Mouse (Mus musculus): ENCODE results near the gene Slc38a1. TPM values are rescaled to one million over a fixed set of nuclear protein-coding genes. Genes with fewer than 3 reads are reported as not detected.

Slc38a1 gene
- polyA plus RNA-seq, 2 experiments = 50.4 to 57.7 TPM

GRCm38 (mm10) chr15:96593457-96593856 is 49.3 kb downstream of the Slc38a1 start:
- WGBS = 26% methylated on average over 6 of the region's 6 CpGs
- DNase-seq (ENCODE audit: low spot score) = no peak

GRCm38 (mm10) chr15:96592976-96593375 is 49.7 kb downstream of the Slc38a1 start:
- DNase-seq (ENCODE audit: low spot score) = no peak
- no peaks in the 10 kb centered on the region for H3K9me3 ChIP-seq (ENCODE audit: control insufficient read depth, low read length)
- H3K4me2 ChIP-seq (replicated peaks; ENCODE audit: low read depth, low read length, severe bottlenecking) = no peak overlapping the region
- no peaks in the 10 kb centered on the region for H3K27me3 ChIP-seq (ENCODE audit: control insufficient read depth, insufficient read depth, low read length)
- TF ChIP-seq POLR2A (IDR thresholded peaks at IDR 0.05; ENCODE audit: borderline replicate concordance, extremely low read depth, insufficient read depth, insufficient read length) = no peak
- H3K4me3 ChIP-seq (replicated peaks; ENCODE audit: low read length) = no peak overlapping the region
- peaks cover 29% of the 10 kb centered on the region for H3K36me3 ChIP-seq (ENCODE audit: control insufficient read depth, insufficient read depth, low read length)
- ATAC-seq (ENCODE audit: low FRiP score, low read depth) = no peak
- peaks cover 15% of the 10 kb centered on the region for H3K4me1 ChIP-seq (ENCODE audit: control insufficient read depth, insufficient read depth, low read length)
- H3K9ac ChIP-seq (ENCODE audit: low read depth, low read length, severe bottlenecking) = no peak overlapping the region
- WGBS = 51% methylated on average over 13 of the region's 13 CpGs
- no peak overlapping the region for H3K27ac ChIP-seq (replicated peaks; ENCODE audit: low read depth, low read length)

More at GRCm38 (mm10) chr15:96593457-96593856, 49.3 kb downstream of the Slc38a1 start:
- Histone ChIP-seq H3K9me3 (ENCODE audit: control insufficient read depth, low read length) (no peaks in the 10 kb centered on the region), H3K4me3 (replicated peaks; ENCODE audit: low read length) (no peak overlapping the region), H3K27ac (replicated peaks; ENCODE audit: low read depth, low read length) (peak overlapping the region; percentile 50), H3K4me1 (ENCODE audit: control insufficient read depth, insufficient read depth, low read length) (peaks cover 15% of the 10 kb centered on the region), H3K4me2 (replicated peaks; ENCODE audit: low read depth, low read length, severe bottlenecking) (no peak overlapping the region), H3K36me3 (ENCODE audit: control insufficient read depth, insufficient read depth, low read length) (peaks cover 25% of the 10 kb centered on the region), H3K9ac (ENCODE audit: low read depth, low read length, severe bottlenecking) (no peak overlapping the region), H3K27me3 (ENCODE audit: control insufficient read depth, insufficient read depth, low read length) (no peaks in the 10 kb centered on the region)
- no peak for TF ChIP-seq POLR2A (IDR thresholded peaks at IDR 0.05; ENCODE audit: borderline replicate concordance, extremely low read depth, insufficient read depth, insufficient read length)
- 0 out of 2 replicates have a peak, but pooled peaks have one; percentile 34 for ATAC-seq (ENCODE audit: low FRiP score, low read depth)

- Histone ChIP-seq H3K4me2 (replicated peaks; ENCODE audit: low read depth, low read length, severe bottlenecking) (no peak overlapping the region), H3K9ac (ENCODE audit: low read depth, low read length, severe bottlenecking) (no peak overlapping the region), H3K4me3 (replicated peaks; ENCODE audit: low read length) (no peak overlapping the region), H3K4me1 (ENCODE audit: control insufficient read depth, insufficient read depth, low read length) (peaks cover 15% of the 10 kb centered on the region), H3K27me3 (ENCODE audit: control insufficient read depth, insufficient read depth, low read length) (no peaks in the 10 kb centered on the region), H3K27ac (replicated peaks; ENCODE audit: low read depth, low read length) (no peak overlapping the region), H3K9me3 (ENCODE audit: control insufficient read depth, low read length) (no peaks in the 10 kb centered on the region), H3K36me3 (ENCODE audit: control insufficient read depth, insufficient read depth, low read length) (peaks cover 40% of the 10 kb centered on the region)
- ATAC-seq (ENCODE audit: low FRiP score, low read depth) (no peak; the same call in 1 of the 2 replicates), DNase-seq (ENCODE audit: low spot score) (no peak)
- no peak for TF ChIP-seq POLR2A (IDR thresholded peaks at IDR 0.05; ENCODE audit: borderline replicate concordance, extremely low read depth, insufficient read depth, insufficient read length)
- WGBS = 65% methylated on average over 10 of the region's 10 CpGs
Measured at GRCm38 (mm10) chr15:96591876-96592417, 50.8 kb downstream of the Slc38a1 start.

- Histone ChIP-seq H3K27me3 (ENCODE audit: control insufficient read depth, insufficient read depth, low read length) (no peaks in the 10 kb centered on the region), H3K36me3 (ENCODE audit: control insufficient read depth, insufficient read depth, low read length) (peaks cover 67% of the 10 kb centered on the region), H3K4me2 (replicated peaks; ENCODE audit: low read depth, low read length, severe bottlenecking) (no peak overlapping the region), H3K4me1 (ENCODE audit: control insufficient read depth, insufficient read depth, low read length) (peaks cover 12% of the 10 kb centered on the region), H3K27ac (replicated peaks; ENCODE audit: low read depth, low read length) (no peak overlapping the region), H3K9me3 (ENCODE audit: control insufficient read depth, low read length) (no peaks in the 10 kb centered on the region), H3K9ac (ENCODE audit: low read depth, low read length, severe bottlenecking) (no peak overlapping the region), H3K4me3 (replicated peaks; ENCODE audit: low read length) (no peak overlapping the region)
- no peak for ATAC-seq (ENCODE audit: low FRiP score, low read depth)
- DNase-seq (ENCODE audit: low spot score) = no peak
- TF ChIP-seq POLR2A (IDR thresholded peaks at IDR 0.05; ENCODE audit: borderline replicate concordance, extremely low read depth, insufficient read depth, insufficient read length) = no peak
- 83% methylated on average over 9 of the region's 9 CpGs for whole genome bisulfite sequencing
Measured at GRCm38 (mm10) chr15:96588996-96589657, 53.6 kb downstream of the Slc38a1 start.

- Histone ChIP-seq H3K27me3 (ENCODE audit: control insufficient read depth, insufficient read depth, low read length) (no peaks in the 10 kb centered on the region), H3K4me3 (replicated peaks; ENCODE audit: low read length) (no peak overlapping the region), H3K27ac (replicated peaks; ENCODE audit: low read depth, low read length) (no peak overlapping the region), H3K4me2 (replicated peaks; ENCODE audit: low read depth, low read length, severe bottlenecking) (no peak overlapping the region), H3K36me3 (ENCODE audit: control insufficient read depth, insufficient read depth, low read length) (peaks cover 77% of the 10 kb centered on the region), H3K9ac (ENCODE audit: low read depth, low read length, severe bottlenecking) (no peak overlapping the region), H3K9me3 (ENCODE audit: control insufficient read depth, low read length) (no peaks in the 10 kb centered on the region), H3K4me1 (ENCODE audit: control insufficient read depth, insufficient read depth, low read length) (peaks cover under 1% of the 10 kb centered on the region; the same call in 1 of the 2 replicates)
- no peak for TF ChIP-seq POLR2A (IDR thresholded peaks at IDR 0.05; ENCODE audit: borderline replicate concordance, extremely low read depth, insufficient read depth, insufficient read length)
- DNase-seq (ENCODE audit: low spot score) (no peak), ATAC-seq (ENCODE audit: low FRiP score, low read depth) (no peak)
- WGBS = 94% methylated on average over 8 of the region's 8 CpGs
Measured at GRCm38 (mm10) chr15:96587998-96588397, 54.7 kb downstream of the Slc38a1 start.
